Mouse (Mus musculus) embryo, embryonic 10.5 days (tissue): ENCODE data around the gene Gm17018.
A peak's percentile ranks its signal among the peaks of the same experiment; 100 is the strongest.

Experiments used
- DNase-seq: peaks from one replicate; pipeline ENCODE4 v3.0.0-alpha.2; 2015; ENCODE audit warnings: low spot score

The Gm17018 gene

DNA sequence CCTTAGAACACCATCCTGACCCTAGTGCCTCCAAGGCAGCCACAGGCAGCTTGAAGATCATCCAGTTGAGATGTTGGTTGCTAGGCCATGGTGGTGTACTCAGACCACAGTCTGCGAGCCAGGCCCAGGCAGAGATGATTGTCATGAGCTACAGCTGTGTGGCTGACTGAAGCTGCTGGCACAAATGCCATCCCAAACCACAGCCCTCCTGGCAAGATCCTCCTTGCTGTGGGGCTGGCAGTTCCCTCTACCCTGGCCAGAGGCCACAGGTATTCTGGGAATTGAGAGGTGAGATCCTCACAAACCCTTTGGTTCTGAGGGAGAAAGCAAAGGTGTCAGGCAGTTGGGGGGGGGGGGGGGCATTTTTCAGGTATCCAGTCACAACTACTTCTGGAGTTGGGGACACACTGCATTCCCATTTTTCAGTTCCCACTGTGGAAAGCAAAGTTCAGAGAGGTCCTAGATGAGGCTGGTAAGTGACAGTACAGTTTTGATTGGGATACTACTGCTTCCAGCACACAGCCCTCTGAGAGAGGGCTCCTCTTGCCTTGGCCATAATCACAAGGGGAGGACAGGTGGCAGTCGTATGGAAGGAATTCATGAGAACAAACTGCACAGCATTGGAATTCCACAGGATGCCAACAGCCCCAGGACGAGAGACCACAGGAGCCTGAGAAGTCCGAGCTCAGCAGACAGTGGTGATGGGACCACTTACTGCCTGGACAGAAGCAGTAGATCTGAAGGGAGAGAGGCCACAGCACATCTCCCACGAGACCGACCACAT lies 27.3 kb downstream of the Gm17018 start:
- DNase-seq, result no peak

DNA sequence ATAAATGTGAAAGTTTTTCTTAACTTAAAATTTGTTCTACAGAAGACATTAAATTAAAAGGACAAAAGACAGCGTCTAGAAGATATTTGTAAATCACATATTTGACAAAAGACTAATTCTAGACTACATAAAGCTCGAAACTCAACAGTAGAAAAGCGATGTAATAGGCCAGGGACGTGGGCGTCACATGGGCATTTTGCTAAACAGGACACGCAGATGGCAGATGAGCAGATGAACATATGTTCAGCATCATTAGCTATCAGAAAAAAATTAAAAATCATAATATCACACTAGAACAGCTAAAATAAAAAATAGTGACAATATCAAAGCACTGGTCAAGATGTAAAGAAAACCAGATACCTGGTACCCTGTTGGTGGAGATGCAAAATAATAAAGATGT lies 29.3 kb downstream of the Gm17018 start:
- DNase-seq, result no peak

DNA sequence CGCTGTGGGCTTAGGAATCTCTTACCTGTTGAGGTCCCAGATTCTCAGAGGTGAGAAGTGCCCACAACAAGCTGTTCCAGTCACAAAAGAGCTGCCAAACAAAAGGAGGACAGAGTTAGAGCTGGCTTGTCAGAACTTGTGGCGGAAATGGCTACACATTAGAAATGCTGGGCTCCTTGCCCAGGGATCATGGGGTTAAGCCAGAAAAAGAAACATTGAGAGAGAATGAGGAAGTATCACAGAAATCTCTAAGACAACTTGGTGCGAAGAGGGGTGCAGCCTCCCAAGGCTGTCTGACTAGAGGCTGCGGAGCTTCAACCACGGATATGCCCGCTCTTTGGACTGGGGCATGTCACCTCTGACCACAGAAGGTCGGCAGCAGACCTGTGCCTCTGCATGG lies 31.3 kb downstream of the Gm17018 start:
- DNase-seq, result no peak

DNA sequence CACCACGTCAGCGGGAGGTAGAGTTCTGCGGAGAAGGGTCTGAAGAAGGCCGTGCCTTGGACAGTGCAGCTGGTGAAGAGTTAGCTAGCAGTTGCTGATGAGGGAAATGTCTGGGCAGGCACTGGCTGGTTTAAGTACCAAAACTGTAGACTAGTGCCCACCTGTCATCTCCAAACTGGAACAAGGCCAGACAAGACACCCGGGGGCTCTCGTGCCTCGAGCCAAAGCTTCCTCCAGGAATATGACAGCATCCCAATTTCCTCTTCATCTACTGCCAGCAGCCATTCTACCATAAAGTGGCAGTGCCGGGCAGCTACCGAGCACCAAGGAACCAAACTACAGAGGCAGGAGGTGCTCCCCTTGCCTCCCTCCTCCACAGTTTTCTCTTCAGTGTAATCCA lies 32.5 kb downstream of the Gm17018 start:
- no peak for DNase-seq

DNA sequence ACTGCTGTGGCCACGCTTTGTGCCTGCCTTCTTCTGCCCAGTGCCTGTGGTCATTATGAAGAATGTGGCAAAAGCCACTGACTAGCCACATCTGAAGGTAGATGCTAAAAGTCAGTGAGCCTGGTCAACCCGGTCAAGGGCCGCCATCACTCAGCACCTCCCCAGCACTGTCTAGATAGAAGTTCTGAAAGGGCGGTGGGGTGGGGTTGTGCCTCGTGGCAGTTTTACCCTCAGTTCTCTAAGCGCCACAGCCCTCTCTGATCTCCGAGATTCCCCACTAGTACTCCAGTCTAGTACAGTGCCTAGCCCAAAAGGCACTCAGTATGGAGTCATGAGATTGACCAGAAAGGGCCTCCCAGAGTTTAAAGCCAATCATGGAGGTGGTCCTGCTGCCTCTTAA lies 33.7 kb downstream of the Gm17018 start:
- DNase-seq, result no peak

DNA sequence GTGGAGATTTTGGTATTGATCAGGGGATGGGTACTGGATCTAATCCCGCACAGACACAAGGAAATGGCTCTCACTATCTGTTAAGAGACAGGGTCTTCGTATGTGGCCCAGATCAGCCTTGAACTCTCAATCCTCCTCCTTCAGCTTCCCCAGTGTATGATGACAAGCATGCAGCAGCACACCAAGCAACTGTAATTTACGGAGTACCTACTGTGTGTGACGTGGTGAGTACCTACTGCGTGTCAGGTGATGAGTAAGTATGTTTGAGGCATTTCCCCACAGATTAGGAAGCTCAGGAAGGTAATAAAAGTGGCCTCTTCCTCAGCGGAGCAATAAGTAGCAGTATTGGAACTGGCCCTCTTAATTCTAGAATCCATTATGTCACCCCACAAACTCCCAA lies 35.1 kb downstream of the Gm17018 start:
- no peak for DNase-seq

DNA sequence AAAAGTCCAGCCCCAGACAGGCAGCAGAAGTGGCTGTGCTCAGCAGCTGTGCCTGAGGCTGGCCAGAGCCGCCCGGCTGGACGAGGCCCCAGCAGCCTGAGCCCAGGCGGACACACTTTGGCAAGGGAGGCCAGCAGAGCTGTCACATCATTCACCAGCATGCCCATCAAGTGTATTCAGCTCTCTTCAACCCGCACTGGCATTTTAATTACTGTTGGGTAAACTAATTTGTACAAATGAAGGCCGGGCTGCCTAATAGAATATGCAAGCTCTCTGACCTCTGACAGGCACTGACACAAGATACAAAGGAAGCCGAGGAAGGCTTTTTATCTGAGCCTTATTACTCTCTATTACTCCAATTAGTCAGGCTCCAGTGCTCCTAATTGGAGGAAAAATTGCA lies 35.6 kb downstream of the Gm17018 start:
- DNase-seq, result peak; percentile 59

DNA sequence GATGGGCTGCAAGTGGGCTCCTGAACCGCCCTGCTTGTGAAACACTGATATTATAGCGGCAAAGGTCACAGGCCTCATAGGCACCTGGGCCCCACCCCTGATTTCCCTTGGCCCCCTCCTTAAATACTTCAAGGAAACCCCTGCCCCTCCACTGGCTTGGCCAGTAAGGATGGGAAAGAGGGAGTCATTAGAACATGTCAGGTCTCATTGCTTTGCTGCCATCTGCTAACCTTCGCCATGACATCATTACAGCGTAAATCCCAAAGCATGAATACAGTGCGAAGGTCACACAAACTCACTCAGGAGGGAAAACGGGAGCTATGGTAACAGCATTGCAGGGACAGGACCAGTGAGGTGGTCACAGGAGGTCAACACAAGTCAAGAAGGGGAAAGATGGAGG lies 36.0 kb downstream of the Gm17018 start:
- peak; percentile 39 for DNase-seq

DNA sequence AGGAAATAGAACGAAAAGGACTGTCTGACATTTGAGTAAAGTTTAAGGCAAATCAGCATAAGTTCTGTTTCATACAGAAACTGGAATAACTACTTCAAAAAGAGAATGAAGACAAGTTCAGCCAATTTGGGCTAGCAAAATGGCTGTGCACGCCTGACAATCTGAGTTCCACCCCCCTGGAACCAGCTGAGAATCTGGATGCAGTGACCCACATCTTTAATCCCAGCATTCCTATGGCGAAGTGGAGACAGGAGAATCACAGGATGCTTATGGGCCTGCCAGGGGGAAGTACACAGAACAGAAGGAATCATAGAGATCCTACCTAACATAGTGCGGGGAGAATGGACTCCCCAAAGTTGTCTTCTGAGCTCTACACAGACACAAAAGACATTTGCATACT lies 36.7 kb downstream of the Gm17018 start:
- no peak for DNase-seq

DNA sequence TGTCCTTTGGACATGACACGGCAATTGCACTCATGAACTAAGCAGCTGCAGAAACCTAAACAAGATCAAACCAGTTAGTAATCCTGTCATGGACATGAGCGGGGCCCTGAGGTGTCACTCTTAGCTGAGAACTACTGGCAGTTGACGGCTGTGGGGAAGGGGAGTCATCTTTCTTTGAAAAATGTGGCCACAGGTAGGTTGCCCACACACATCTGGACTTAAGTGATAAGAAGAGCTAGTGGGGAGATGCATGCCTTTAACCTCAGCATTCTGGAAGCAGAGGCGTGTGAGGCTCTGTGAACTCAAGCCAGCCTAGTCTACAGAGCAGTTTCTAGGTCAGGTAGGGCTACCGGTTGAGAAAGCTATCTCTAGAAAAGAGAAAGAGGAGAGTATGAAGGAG lies 42.2 kb downstream of the Gm17018 start:
- DNase-seq, result no peak

DNA sequence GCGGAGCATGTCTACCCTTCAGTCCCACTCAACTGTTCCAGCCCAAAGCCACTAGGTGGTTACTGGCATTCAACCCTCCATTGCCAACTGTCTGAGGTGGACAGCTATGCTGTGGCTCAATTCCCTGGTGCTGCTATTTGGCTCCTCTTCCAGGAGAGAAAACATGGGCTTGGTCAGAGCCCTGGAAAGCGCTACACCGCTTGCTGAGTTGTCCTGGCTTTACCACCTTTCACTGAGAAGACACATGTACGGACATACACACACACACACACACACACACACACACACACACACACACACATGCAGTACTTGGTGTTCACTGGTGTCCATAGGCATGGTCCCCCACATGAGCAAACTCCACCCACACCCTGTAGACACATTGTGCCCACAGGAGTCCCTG lies 46.3 kb downstream of the Gm17018 start:
- no peak for DNase-seq

DNA sequence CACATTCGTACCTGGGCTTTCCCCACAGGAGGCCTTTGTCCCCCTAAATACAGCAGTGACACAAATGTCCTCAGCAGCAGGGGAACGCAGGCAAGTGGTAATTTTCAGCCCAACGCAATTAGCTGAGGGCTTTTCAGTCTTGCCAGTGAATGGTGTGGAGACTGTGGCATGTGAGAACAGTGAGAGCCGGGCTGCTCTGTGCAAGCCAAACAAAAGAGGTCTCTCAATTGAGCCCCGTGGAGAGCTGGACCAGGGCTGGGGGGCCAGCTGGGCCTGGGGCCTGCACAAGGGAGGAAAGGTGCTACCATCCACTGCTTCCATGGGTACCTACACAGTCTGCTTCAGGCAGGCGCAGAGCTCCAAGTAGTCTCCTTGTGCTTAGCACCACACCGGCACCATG lies 47.1 kb downstream of the Gm17018 start:
- DNase-seq, result peak; percentile 33

DNA sequence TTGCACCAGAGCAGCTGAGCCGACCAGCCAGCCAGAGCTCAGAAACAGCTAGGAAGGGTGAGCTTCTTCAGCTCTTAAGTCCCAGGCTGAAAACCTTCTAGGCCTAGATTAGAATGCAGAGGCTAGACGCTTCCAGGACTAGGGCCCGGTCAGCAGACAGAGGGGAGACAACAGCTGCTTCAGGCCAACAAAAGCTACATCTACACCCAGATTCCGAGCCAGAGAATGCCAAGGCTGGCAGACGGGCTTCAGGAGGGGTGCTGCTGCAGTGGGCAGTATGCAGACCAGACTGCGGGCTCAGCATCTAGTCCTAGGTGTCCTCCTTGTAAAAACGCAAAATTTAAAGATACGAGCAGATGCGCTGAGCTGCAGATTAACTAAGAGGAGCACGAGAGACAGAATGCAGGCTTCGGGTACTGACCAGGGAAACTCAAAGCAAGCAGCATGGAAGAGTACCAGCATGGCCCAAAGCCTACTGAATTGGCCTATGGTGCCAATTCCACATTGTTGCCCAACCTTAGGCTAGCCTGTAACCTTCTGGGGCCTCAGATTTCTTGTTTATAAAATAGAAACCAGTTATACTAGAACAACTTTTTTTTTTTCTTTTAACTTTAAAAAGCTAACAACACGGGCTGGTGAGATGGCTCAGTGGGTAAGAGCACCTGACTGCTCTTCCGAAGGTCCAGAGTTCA lies 48.4 kb downstream of the Gm17018 start:
- no peak for DNase-seq

DNA sequence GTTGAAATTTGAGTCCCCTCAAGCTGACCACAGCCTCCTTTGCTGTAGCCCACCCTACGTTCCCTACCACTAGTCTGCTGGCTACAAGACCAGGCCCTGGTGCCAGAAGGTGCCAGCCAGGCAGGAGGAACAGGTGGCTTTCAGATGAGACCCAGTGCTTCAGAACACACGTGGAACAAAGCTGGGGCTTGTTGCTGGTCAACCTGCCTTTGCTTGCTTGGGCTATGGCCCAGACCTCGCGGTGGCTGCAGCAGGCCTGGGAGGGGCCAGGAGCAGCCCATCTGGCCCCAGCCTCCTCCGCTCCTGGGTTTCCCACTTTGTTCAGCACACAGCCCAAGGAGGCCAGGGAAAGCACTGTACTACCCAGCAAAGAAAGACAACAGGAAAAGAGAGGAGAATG lies 50.4 kb downstream of the Gm17018 start:
- no peak for DNase-seq

DNA sequence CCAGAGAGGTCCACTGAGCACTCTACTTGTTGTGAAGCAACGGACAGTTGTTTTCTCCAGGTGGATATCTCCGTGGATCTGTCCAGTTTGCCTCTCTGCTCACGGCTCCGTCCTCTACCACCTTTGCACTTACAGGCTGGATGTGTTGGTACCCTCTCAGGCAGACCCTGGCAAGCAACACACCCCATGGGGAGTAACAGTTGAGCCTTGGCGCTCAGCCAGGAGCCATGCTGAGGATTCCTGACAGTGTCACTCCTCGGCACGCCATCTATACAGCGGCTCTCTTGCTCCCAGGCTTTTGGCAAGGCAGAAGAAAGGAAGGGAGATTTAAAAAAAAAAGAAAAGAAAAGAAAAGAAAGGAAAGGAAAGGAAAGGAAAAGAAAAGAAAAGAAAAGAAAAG lies 54.0 kb downstream of the Gm17018 start:
- no peak for DNase-seq

DNA sequence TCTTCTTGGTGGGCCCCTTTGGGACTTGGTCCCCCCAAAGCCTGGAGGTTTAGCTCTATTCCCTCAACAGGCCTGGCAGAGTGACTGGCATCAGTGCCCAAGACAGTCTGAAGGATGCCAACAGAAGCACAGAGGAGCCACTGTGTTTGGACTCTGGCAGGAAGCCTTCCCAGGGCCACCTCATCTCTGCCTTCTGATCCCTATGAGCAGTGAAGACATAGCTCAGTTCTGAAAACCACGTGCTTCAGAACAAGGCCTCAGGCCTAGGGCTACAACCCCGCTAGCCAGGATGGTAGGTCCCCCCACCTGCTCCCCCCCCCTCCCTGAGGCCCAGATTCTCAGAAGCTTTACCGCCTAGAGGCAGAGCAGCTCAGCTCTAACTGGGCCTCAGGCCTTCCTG lies 54.5 kb downstream of the Gm17018 start:
- no peak for DNase-seq

DNA sequence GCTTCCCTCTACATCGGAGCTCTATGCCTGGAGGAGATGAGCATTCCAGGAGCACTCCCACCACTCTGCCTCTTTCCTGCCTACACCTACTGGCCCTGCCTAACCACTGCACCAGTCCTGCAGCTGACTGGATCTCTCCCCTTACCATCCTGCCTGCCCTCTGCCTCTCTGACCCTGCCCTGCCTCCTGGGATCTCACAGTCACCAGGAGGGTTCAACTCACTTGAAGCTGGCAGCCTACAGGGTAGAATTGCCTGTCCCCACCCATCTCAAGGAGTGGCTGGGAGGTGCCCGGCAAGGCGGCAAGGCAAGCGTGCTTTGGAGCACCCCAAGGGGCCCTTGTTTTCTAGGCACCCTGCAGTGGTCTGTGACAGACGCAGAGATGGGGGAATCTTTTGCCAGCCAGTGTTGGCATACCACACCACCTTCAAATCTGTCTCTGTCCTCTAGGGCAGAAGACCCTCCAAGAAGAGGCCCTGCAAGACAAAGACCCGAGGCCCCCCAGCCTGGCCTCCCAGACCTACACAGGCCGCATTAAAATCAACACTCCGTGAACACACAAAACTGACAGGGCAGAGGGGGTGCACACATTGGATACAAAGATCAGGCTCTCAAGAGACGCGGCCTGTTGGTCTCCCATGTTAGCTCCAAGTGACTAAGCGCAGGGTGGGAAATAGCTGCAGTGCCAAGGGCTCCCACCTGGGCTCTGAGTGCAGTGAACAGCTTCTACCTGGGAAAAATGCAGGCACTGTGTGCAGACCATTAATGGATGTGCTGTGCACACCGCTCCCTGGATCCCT lies 55.2 kb downstream of the Gm17018 start:
- DNase-seq, result no peak

DNA sequence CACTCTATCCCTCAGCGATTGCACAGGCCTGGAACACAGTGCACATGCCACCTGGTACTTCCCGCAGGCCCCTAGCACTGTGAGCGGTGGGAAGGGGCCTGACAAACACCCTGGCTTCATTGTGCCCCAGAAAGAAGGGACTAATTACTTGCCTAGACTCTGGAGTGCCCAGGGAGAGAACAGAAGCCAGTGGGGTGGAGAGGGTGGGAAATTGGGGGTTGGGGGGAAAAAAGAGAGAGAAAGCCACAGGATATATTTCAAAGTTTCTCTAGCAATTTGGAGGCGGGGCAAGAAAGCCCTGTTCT lies 55.8 kb downstream of the Gm17018 start:
- DNase-seq, result peak; percentile 21

DNA sequence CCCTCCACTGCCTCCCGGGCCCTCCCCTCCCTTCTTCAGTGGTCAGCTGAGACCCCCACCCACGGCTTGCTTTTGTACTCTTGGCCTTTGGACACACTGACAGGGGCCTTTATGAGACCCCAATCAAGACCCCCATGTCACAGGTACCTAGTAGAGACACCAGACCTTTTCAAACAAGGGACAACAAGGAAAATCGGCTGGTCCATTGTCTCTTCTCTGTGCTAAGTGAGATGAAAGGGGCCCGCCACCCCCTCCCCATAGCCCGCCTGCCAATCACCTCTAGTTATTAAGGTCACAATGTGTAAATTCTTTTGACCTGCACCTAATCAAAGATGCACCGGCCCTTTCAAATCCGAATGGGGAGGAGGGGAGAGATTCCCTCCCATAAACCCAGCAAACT lies 56.3 kb downstream of the Gm17018 start:
- DNase-seq, result no peak

DNA sequence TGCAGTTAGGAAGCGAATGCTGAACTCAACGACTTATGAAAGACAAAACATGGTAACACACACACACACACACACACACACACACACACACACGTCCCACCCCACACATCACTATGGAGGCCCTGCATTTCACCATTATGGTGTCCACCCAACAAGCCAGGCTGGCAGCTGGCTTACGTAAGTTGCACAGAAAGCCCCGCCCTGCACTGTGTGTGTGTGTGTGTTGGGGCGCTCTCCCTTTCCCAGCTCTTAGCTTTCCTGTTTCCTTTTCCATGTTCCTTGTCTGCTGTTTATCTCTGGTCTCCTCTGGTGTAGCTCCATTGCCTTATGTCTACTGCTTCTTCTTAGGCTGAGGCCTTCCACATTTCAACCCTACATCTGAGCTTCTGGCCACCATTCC lies 57.8 kb downstream of the Gm17018 start:
- DNase-seq, result no peak

DNA sequence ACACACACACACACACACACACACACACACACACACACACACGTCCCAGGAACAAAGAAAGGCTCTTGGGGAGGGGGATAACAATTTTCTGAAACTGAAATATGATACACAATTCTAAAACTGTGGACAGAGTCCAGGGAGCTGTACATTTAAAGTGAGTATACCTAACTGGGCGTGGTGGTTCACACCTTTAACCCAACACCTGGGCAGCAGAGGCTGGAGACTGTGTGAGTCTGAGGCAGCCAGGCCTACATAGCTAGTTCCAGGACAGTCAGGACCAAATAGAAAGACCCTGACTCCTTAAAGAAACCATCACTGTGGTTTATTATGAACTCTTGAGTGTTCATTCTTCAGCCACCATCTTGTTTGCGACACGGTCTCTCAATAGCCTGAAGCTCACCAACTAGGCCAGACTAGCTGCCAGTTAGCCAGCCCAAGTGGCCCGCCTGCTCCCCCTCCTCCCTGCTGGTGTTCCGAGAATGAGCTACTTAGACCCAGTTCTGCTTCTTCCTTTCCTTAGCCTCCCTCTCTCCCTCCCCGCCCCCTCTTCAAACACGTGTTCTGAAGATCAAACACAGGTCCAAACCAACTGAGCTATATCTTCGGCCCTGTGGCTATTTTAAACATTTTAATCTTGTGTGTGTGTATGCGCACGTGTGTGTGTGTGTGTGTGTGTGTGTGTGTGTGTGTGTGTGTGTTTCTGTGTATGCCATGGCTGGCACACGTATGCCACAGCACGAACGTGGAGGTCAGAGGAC lies 59.5 kb downstream of the Gm17018 start:
- no peak for DNase-seq

DNA sequence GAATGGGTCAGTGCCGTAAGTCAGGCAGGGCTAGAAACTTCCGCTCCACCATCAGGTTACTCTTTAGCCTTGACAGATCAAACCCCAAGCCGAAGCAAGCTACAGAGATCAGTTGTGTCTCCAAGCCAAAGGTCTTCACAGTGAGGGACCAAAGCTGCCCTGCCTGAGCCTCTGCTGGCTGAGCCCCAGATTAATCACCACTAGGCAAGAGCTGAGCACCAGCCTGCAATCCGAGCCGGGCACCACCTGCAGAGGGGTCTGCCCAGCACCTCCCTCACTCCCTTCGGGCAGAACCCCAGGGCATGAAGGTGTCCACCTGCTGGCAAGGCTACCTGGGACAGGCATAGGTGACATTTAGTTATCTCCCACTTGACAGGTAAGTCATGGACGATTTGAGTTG lies 60.6 kb downstream of the Gm17018 start:
- no peak for DNase-seq

DNA sequence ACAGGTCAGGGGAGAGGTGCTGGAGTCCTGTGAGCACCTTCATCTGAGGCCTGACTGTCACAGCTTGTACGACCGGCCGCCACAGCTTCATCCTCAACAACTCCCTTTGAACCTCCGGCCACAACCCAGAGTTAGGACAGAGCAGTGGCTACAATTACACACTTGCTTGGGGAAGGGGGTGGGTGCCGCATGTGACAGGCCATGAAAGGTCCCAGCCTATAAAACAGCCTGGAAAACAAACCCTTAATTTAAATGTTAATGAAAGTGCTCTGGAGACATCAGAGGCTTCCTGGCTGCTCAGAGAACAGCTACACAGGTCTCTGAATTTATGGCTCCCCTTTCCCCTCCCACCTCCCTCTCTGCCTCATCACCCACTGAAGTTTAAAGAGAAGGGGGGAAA lies 61.7 kb downstream of the Gm17018 start:
- no peak for DNase-seq
